Mouse (Mus musculus): ENCODE measurements around the gene Slc22a23.
A peak's percentile ranks its signal among the peaks of the same experiment; 100 is the strongest.

Slc22a23 gene

DNA sequence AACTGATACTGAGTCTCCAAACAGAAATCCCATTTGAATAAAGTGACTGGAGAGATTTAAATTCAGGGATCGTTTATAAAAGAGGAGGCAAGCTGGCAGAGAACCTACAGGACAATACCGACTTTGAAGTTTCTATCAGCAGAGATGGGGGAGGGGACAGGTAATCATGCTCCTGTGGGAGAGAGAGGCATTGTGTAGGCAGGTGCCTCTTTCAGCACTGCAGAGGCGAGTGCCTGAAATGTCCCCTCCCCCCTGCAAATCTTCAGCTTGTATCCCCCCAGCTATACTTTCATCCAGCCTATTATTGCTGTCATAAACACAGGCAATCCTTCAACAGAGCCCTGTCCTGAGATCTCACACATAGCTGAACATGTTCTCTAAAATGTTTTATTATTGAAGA, 43.4 kb downstream of the Slc22a23 start:
- DNase-seq (ENCODE audit: low read depth, low spot score): no peak

- no peak for DNase-seq (ENCODE audit: low read depth, low spot score)
These were observed 45.3 kb downstream of the Slc22a23 start for GRCm38 (mm10) chr13:34299351-34300333.

DNA sequence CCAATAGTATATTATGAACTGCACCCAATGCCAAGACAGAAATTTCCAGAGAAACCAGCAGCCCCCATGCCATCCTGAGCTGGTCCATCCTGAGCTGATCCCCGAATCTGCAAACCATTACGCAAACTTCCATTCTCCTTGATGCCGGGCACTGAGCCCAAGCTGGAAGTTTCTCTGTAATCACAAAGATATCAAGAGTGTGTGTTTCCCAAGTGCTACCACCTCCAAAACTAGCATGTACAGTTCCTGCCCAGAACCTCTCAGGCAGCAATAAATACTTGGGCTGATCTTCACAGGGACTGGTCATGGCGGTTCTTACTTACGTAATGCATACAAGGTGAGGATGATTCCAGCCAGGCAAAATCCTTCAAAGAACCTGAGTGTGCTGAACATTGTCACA, 46.3 kb downstream of the Slc22a23 start:
- no peak for DNase-seq (ENCODE audit: low read depth, low spot score)

DNA sequence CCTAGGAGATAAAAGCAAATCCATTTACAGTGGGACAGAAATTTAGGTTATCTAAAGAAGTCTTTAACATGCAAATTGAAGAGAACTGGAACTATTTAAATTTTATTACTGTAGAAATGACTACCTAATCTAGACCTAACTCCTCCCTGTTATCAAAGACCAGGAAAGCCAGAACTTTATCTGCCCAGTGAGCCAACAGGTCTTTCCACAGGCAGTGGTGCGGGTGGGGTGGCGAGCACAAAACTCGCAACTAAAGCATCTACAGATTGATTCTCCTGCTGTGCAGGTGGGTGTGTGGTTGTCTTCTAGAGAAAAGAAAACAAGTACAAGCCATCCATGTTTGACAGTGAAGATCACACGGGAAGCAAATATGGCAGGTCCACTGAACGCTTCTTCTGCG, 46.9 kb downstream of the Slc22a23 start:
- no peak for DNase-seq (ENCODE audit: low read depth, low spot score)

DNA sequence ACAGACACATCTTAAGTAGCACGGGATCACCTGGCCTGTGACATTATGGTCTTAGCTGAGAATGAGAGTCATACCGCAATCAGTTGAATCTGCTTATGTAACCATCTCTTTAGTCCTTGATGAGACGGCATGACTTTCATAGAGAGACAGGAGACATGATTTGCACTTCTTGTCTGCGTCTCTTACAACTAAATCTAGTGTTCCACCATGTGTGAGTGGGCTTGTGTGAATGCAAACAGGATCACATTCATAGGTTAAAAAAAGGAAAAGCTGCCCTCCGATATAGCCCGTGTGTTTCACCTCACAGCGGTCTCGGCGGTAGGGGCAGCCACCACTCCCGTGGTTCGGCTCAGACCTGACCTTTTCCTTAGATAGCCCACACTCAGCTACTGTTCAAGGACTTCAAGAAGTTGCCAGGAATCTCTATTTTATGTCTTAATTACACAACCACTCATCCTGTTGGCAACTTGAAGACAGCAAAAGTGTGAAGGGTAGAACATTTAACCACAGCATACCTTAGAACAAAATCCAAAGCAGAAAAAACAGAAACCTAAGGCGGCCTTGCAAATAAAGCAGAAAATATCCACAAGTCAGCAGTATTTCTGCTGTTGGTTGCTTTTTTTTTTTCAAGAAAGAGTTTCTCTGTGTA, 49.1 kb downstream of the Slc22a23 start:
- DNase-seq (ENCODE audit: low read depth, low spot score): no peak

- DNase-seq (ENCODE audit: low read depth, low spot score): no peak
These were observed 50.8 kb downstream of the Slc22a23 start for GRCm38 (mm10) chr13:34294212-34294611.

DNA sequence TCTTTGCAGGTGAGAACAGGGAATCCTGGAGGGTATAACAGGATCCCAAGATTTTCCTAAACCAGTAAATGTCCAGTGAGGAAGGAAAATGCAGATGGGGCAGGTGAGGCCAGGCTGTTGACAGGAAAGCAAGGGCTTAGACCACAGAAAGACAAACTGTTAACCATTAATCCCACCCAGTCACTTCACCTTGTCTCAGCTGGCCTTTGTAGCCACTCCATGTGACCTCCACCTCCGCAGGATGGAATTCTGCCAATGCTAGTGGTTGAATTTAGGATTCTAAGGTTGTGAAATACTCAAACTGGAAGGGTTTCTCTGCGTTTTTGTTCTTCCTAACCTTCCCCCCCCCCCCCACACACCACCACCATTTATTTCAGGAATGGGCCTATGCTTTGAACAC, 52.9 kb downstream of the Slc22a23 start:
- DNase-seq (ENCODE audit: low read depth, low spot score): no peak

- DNase-seq (ENCODE audit: low read depth, low spot score): no peak
These were observed 54.6 kb downstream of the Slc22a23 start for GRCm38 (mm10) chr13:34290346-34290745.

GRCm38 (mm10) chr13:34289567-34289966, 55.4 kb downstream of the Slc22a23 start:
- DNase-seq (ENCODE audit: low read depth, low spot score): no peak

DNA sequence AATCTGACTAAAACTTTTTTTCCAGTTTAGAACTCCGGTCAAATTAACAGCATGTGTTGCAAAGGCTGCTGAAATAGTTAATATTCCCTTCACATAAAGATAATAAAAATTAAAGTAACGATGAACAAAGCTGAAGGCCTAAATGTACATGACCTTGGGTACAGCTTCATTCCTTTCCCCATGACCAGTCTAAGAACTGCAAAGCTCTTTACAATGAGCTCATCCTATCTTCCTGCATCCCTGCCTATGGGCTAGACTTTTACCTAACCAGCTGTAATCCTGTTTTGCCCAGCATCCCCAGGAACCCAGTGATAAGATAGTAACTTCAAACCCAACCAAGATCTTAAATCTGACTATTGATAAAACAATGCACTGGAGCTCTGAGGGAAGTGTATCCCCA, 56.9 kb downstream of the Slc22a23 start:
- no peak for DNase-seq (ENCODE audit: low read depth, low spot score)

DNA sequence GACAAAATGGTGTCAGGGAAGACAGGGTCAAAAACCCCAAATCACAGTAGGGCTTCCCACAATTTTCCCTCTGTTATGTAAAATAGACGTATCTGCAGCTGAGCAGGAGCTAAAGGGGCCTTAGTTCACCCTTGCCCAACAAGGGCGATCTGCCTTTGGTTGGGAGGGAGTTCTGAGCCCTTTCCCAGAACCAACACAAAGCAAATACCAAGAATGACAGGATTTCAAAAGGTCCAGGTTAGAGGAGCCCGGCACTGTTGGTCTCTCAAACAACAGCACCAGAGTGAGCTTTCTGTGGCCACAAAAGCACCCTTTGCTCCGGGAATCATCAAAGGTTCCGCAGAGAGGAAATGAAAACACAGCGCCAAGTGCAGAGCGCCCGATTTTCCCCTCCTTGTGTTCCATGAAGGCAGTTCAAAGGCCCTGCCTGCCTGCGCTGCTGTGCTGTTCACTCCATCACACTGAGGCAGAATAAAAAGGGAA, 57.3 kb downstream of the Slc22a23 start:
- no peak for DNase-seq (ENCODE audit: low read depth, low spot score)

- no peak for DNase-seq (ENCODE audit: low read depth, low spot score)
These were observed 63.6 kb downstream of the Slc22a23 start for GRCm38 (mm10) chr13:34281360-34281759.

- DNase-seq (ENCODE audit: low read depth, low spot score): no peak
These were observed 66.2 kb downstream of the Slc22a23 start for GRCm38 (mm10) chr13:34278759-34279270.

- no peak for DNase-seq (ENCODE audit: low read depth, low spot score)
These were observed 66.7 kb downstream of the Slc22a23 start for GRCm38 (mm10) chr13:34278288-34278701.

GRCm38 (mm10) chr13:34277611-34278010, 67.4 kb downstream of the Slc22a23 start:
- no peak for DNase-seq (ENCODE audit: low read depth, low spot score)

- no peak for DNase-seq (ENCODE audit: low read depth, low spot score)
These were observed 68.0 kb downstream of the Slc22a23 start for GRCm38 (mm10) chr13:34277001-34277400.

DNA sequence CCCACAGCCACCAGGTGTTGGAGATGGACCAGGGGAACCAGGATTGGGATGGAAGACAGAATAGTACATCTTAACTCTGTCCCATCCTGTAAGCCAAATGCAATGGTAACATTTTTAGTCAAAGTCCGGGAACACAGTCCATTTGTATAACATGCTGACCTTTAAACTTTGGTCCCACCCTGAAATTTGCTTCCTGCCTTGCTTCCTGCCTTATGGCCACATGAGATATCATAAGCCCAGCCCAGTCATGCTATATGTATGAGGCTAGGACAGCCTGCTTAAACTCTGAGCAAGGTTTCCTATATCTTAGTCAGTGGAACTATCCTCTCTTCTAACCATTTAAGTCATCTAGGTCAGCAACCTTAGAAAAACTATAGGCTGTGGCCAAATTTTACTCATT, 70.1 kb downstream of the Slc22a23 start:
- DNase-seq (ENCODE audit: low read depth, low spot score): no peak

DNA sequence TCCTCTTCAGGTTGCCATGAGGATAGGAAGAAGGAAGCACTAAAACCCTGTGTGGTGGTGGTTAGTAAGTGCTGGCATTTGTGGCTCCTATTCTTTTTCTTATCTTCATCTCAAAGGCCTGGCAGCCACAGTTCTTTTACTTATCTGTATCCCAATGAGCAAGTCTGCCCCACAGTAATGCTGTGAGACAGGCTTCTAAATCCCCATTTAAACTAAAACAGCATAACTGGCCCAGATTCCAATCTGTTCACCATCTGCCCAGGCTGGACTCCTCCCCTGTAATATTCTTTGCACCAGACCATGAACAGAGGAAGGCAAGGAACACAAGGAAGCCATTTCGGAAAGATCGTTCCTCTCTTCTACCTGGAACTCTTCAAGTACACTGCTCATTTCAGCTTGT, 70.6 kb downstream of the Slc22a23 start:
- no peak for DNase-seq (ENCODE audit: low read depth, low spot score)

DNA sequence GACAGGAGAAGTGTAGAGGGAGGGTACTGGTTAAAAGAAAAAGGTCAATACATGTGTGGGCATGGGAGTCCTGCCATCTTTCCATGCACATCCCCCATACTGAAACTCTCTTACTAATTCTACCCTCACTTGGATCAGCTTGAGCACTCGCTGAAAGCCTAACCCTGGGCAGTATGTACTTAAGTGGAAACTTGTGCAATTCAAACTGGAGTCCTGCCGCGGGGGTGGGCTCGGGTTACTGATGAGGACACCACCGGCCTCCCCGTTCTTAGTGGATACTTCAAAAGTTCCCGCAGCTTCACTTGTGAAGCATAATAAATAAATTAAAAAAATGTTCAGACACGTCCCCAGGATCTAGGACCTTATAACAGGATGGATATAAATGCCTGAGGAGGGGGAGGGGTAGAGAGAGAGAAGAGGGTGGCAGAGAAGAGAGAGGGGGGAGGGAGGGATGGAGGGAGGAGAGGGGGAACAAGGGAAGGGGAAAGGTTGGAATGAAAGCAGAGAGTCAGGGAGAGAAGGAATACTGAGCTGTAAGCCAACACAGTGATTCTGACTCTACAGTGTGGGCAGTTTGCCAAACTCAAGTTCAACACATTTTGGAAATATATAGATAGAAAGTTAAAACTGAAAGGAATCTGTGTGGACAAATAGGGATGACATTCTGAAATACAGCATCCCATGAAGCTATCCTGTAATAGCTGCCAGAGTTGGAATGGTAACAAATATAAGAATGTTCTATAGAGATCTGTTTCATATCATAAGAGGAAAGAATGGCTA, 72.5 kb downstream of the Slc22a23 start:
- DNase-seq (ENCODE audit: low read depth, low spot score): peak; percentile 51

DNA sequence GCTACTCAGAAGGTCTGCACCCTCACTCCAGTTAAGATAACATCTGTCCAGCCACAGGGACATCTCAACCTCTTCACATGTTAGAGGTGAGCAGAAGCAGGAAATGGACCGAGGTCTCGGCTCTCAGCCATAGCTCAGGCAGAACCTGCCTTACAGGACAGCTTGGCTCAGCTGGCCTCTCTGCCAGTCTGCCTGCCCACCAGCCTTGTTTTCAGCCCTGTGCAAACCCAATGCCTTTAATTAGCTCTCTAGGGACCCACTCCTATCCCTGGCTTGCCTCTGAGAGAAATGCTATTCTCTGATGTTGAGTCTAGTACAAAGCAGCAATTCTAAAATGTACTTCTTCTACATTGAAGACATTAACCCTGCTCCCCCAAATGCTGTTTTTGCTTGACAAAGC, 73.3 kb downstream of the Slc22a23 start:
- DNase-seq (ENCODE audit: low read depth, low spot score): no peak

DNA sequence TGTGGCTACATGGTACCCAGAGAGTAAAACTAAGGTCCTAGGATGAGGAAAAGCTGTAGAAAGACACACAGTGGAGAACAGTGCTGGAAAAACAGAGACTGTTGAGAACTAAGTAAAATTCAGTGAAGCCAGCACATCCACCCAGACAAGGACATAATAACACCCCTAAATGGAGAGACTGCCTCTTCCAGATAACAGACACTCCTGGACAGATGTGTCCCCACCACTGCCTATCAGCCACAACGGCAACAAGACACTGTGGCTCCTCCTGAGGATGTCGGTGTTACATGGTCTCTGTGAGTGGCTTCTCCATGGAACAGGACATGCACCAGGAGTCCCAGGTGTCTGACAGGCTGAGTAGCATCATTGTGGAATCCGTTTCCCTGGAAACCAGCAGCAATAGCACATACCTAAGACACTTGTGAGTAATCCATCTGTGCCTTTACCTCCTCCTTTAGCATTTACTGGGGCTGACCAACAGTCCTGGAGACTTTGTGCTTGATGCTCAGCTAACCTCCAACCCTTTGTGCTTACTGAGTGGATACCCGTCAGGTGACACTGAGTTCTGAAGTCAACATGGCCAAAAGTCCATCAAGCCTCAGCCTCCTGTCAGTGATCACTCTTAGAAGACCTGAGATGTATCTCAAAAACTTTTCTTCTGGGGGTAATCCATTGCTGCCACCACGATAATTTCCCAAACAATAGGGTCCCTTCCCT, 73.9 kb downstream of the Slc22a23 start:
- no peak for DNase-seq (ENCODE audit: low read depth, low spot score)

Measured in skeletal muscle tissue, adult 2 months (tissue).